Mouse (Mus musculus) layer of hippocampus, adult 9-10 months (tissue): ENCODE results near the gene Zfp239.

Source experiments
- DNase-seq: peaks from one replicate; pipeline ENCODE4 v3.0.0; 2022; ENCODE audit warnings: low spot score

The Zfp239 gene

GRCm38 (mm10) chr6:117879408-117880115 is 17.7 kb downstream of the Zfp239 start:
- DNase-seq = peak; percentile 97

GRCm38 (mm10) chr6:117880394-117880838 is 18.5 kb downstream of the Zfp239 start:
- no peak for DNase-seq

DNA sequence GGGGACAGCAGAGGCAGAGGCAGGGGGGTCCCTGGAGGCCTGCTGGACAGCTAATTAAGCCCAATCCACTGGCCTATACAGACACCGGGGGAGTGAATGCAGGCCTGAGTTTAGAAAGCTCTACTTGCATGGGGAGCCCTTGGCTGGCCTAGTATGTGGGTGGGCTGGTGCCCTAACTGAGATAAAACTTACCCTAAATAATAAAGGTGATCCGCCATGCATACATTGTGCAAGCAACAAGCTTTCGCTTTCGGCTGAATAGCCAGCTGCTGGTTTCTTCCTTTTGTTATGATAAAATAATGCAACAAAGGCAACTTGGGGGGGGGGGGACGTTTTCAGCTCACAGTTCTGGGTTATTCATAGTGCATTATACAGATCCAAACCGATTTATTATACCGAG is 19.3 kb downstream of the Zfp239 start:
- no peak for DNase-seq

DNA sequence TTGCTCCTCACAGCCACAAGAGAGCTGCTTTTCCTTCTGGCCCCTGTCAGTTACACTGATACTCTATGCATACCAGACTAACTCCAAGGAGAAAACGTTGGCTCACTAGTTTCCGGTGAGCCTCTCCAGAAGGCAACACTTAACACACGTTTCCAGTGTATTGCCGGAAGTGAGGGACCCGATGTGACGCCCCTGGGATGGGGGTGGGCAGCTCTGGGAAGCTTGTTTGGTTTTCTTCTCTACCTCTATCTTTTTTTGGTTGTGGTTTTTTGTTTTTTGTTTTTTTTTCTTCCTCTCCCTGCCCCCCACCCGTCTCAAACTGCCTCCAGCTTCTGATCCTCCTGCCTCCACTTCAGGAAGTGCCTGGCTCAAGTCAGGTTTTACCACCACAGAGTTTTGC is 20.1 kb downstream of the Zfp239 start:
- DNase-seq = no peak

- DNase-seq = no peak
Observed at GRCm38 (mm10) chr6:117885943-117886342, 24.0 kb downstream of the Zfp239 start.

- DNase-seq = no peak
Observed at GRCm38 (mm10) chr6:117888032-117888431, 26.1 kb downstream of the Zfp239 start.

- no peak for DNase-seq
Observed at GRCm38 (mm10) chr6:117888642-117889096, 26.8 kb downstream of the Zfp239 start.

DNA sequence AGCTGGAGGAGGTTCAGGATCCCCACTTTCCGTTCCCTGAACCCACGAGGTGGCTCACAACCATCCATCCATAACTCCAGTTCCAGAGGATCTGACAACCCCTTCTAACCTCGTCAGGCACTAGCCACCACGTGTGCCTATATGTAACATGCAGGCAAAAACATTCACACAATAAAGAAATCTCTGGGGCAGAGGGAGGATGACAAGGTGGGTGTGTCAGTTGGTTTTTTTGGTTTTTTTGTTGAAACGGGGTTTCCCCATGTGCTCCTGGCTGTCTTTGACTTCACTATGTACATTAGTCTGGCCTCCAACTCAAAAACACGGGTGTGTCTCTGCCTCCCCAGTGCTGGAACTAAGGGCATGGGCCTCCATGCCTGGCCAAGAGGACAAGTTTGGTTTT is 28.4 kb downstream of the Zfp239 start:
- DNase-seq = no peak

DNA sequence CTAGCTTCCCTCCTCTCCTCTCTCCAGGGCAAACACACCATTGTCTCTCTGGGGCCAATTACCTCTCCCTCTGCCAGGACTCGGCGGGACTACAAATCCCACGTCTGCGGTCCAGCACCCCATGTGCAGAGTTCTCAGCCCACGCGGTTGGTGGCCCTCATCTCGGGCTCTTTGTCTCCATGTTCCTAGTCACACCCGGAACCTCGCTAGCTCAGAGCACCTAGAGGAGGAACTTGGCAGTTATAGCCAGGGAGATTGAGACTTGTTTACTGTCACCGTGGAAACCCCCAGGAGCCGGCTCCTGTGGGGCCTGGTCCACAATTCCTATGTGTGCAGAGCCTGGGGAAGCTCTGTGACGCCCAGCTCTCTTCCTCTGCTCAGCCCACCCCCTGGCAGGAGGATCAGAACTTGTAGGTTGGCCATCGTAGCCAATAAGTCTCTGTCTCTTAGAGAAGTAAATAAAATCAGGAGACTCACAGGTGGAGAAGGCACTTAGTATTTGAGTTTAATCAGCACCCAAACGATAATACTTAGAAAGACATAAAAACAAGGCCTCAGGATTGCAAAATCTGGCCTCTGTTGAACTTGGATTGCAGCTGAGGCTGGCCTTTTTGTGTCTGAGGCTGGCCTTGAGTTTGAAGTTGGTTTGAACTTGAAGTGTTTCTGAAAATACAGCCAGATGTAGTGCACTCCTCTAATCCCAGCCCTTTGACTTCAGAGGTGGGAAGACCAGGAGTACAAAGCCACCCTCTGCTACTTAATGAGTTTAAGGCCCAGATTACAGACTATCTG is 29.7 kb downstream of the Zfp239 start:
- no peak for DNase-seq

DNA sequence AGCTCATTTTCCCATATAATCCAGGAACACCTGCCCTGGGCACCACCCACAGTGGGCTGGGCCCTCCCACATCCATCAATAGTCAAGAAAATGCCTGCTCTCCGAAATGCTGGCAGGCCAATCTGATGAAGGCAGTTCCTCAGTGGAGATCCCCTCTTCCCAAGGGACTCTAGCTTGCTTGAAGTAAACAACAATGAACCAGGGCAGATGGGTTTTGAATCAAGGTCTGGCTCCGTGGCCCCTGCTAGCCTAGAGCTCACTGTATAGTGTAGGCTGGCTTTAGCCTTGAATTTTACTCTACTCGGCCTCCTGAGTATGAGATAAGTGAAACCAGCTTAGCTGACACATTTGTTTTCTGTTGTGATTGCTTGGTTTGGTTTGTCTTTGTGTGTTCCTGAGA is 30.5 kb downstream of the Zfp239 start:
- no peak for DNase-seq

- no peak for DNase-seq
Observed at GRCm38 (mm10) chr6:117893435-117893834, 31.5 kb downstream of the Zfp239 start.

GRCm38 (mm10) chr6:117897800-117898199 is 35.9 kb downstream of the Zfp239 start:
- no peak for DNase-seq

- DNase-seq = no peak
Observed at GRCm38 (mm10) chr6:117900126-117901080, 38.5 kb downstream of the Zfp239 start, which contains the start of gene Hnrnpf. Gene Hnrnpf, plus strand, starts transcription at chr6:117900324.

- DNase-seq = no peak
Observed at GRCm38 (mm10) chr6:117901510-117902402, 39.9 kb downstream of the Zfp239 start.

DNA sequence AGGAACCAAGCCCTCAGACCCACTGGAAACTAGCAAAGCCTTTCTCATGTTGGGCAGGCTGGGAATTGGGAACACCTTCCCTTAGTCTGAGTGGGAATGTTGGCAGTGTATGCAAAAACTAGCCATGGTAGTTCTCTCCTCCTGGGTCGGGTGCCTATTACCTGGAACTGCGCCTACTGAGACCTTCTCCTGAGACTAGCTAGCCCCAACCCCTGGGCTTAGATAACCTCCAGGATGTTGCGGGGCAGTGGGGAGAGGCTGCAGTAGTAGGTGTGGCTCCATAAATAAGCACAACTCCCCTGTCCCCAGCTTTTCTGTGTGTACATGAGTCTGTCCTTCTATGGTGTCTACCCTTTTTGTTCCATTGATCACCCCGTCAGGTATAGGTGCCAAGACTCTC is 40.7 kb downstream of the Zfp239 start:
- no peak for DNase-seq

GRCm38 (mm10) chr6:117903836-117904235 is 41.9 kb downstream of the Zfp239 start:
- no peak for DNase-seq

DNA sequence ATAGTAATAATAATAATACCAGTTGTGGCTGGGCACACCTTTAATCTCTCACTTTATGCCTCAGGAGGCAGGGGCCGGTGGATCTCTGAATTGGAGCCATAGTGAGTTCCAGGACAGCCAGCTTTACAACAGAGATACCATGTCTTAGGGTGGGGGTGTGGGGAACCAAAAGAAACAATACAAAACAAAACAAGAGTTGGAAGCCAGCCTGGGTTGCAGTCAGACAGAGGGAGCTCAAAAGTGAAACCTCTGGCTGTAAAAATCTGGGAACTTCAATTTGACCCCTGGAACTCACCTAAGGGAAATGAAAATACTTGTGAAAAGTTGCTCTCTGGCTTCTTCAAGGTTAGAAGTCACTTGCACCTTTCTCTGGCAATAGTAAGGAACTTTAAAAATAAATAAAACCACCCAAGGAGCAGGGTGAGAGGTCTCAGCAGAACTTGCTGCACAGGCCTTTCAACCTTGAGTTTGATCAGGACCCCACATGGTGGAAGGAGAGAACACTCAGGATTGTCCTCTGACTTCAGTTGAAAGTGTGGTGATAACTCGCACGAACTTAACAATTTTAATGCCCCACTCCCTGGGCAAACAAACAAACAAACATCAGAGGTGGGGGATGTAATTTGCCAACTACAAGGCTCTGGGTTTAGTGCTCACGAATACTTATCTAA is 43.5 kb downstream of the Zfp239 start:
- DNase-seq = no peak

DNA sequence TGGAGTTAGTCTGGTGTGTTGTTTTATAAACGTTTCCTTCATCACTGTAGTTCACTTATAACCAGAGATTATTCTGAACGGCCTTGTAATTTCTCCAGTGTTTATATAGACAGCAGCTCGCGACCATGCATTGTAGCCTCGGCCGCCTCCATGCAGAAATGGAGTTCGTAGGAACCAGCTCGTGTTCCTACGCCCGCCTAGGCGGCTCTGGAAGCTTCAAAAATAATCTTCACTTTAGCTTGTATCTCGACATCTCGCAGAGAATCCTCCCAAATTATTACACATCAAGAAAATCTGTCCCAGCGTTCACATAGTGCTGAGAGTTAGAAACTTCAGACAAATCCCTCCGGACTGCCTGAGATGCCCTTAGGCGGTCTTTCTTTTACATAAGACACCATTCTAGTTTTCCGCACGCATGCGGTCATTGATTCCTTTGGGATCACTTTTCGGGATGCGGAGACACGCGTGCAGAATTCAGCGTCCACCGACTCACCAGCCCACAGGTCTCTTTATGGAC is 44.2 kb downstream of the Zfp239 start:
- DNase-seq = peak; percentile 64

- DNase-seq = peak; percentile 84
Observed at GRCm38 (mm10) chr6:117906590-117907271, 44.8 kb downstream of the Zfp239 start.
